Mouse (Mus musculus): ENCODE measurements around the gene Syce1. TPM values are rescaled to one million over a fixed set of nuclear protein-coding genes. Genes with fewer than 3 reads are reported as not detected.
A peak's percentile ranks its signal among the peaks of the same experiment; 100 is the strongest.

Syce1 gene
- polyA plus RNA-seq, 1 experiment from 2014 or later: 0.28 TPM

DNA sequence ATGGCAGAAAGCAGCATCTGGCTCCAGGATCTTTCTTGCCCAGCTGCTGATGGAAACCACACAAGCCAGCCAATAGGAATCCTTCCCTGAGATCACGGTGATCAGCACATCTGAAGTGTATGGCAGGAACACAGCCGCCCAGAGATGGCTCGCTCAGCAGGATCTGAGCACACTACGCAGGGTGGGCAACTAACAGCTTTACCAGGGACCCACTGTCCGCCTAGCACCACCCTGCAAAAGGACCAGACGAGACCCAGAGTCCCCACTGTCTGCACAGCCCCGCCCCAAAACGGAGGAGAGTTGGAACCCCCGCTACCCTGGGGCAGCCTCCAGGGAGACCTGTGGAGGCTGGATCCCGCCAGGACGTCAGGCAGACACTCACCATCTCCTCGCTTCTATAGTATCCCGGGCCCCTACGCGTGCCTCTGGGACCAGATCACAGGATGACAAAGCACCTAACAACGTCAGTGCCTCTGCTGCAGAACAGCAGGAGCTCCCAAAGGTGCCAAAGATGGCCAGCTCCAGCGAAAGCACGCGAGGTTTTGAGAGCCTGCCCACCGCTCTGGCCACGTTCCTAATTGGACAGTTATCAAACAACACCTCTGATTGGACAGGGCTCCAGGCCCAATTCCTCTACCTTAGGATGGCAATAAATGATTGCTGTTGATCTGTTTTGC, 34.1 kb upstream of the Syce1 start, which contains the start of gene Zfp941:
Gene Zfp941, minus strand, starts transcription at position 526 of the 677 bp plus-strand sequence.
- H3K27me3 ChIP-seq (ENCODE audit: control insufficient read depth, insufficient read depth, low read length): no peaks in the 10 kb centered on the region
- H3K27ac ChIP-seq (ENCODE audit: low read depth, low read length): no peak within 1 kb of the TSS
- WGBS: 2% methylated on average over 21 of the region's 21 CpGs
- H3K9me3 ChIP-seq (ENCODE audit: control insufficient read depth, low read length): no peaks in the 10 kb centered on the region
- H3K4me1 ChIP-seq (ENCODE audit: control insufficient read depth, insufficient read depth, low read length): 0 out of 2 replicates have a peak, but pooled peaks cover 3% of the 10 kb centered on the region
- no peaks in the 10 kb centered on the region for H3K36me3 ChIP-seq (ENCODE audit: control insufficient read depth, insufficient read depth, low read length)
- ATAC-seq (ENCODE audit: low FRiP score, low TSS enrichment): peak; percentile 89
- peak within 1 kb of the TSS; percentile 66 for H3K4me2 ChIP-seq (replicated peaks; ENCODE audit: low read depth, low read length)
- H3K4me3 ChIP-seq (ENCODE audit: low read length): peak within 1 kb of the TSS; percentile 46
- H3K9ac ChIP-seq (ENCODE audit: low read depth, low read length): peak within 1 kb of the TSS; percentile 46; the same call in 1 of the 2 replicates

DNA sequence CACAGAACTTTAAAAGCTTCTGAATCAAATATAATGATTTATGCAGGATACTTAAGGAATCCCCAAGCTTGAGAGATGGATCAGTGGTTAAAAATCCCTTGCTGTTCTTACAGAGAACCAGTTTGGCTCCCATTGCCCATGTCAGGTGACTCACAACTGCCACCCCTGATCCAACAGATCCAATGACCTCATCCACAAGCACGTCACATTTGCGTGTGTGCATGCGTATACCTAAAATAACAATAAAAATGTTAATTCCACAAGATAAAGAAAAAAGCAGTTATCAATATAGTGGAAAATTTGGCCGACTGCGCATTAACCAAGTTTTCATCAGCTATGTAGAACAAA, 33.6 kb upstream of the Syce1 start:
- Histone ChIP-seq H3K9ac (ENCODE audit: low read depth, low read length) (no peak overlapping the region), H3K36me3 (ENCODE audit: control insufficient read depth, insufficient read depth, low read length) (no peaks in the 10 kb centered on the region), H3K27me3 (ENCODE audit: control insufficient read depth, insufficient read depth, low read length) (no peaks in the 10 kb centered on the region), H3K4me3 (ENCODE audit: low read length) (peak overlapping the region; percentile 46), H3K27ac (ENCODE audit: low read depth, low read length) (no peak overlapping the region), H3K4me2 (replicated peaks; ENCODE audit: low read depth, low read length) (peak overlapping the region; percentile 66), H3K9me3 (ENCODE audit: control insufficient read depth, low read length) (no peaks in the 10 kb centered on the region), H3K4me1 (ENCODE audit: control insufficient read depth, insufficient read depth, low read length) (0 out of 2 replicates have a peak, but pooled peaks cover 3% of the 10 kb centered on the region)
- 50% methylated on average over 5 of the region's 5 CpGs for WGBS
- no peak for ATAC-seq (ENCODE audit: low FRiP score, low TSS enrichment)

DNA sequence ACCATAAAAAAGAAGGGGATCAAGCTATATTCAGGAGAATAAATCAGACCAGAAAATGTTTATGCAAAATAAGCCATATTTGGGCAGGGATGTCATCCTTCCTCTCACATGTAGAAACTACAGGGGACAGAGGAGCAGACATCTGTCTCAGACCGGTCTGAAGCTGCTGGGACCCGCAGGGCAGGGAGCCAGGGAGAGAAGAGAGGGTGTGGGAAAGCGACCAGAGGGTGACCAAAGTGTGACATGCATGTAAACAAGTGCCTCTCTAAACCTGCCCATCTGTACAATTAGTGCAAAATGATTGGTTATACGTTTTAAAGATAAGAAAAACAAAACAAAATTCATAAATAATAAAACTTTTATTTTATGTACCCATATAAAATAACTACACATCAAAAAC, 32.5 kb upstream of the Syce1 start:
- WGBS: 74% methylated on average over 4 of the region's 4 CpGs
- no peak for ATAC-seq (ENCODE audit: low FRiP score, low TSS enrichment)
- Histone ChIP-seq H3K9ac (ENCODE audit: low read depth, low read length) (no peak overlapping the region), H3K27ac (ENCODE audit: low read depth, low read length) (no peak overlapping the region), H3K27me3 (ENCODE audit: control insufficient read depth, insufficient read depth, low read length) (no peaks in the 10 kb centered on the region), H3K9me3 (ENCODE audit: control insufficient read depth, low read length) (no peaks in the 10 kb centered on the region), H3K4me2 (replicated peaks; ENCODE audit: low read depth, low read length) (no peak overlapping the region), H3K36me3 (ENCODE audit: control insufficient read depth, insufficient read depth, low read length) (no peaks in the 10 kb centered on the region), H3K4me1 (ENCODE audit: control insufficient read depth, insufficient read depth, low read length) (0 out of 2 replicates have a peak, but pooled peaks cover 3% of the 10 kb centered on the region), H3K4me3 (ENCODE audit: low read length) (no peak overlapping the region)

DNA sequence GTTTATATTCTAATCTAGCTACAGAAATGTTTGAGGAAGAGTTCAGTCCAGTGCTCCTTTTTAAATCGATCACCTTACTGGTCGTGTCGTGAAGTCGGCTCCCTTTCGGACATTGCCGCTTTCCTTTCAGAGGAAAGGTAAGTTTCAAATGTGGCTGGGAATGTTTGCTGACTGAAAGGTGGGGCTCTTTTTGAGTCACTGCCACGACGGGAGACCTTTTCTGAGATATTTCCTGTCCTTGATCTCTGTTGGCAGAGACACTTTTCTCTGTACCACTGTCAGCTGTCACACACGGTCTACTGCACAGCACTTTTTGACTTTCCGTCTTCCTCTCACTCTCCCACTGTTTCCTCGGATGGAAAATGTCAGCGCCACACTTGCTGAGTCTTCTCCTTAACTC, 25.2 kb upstream of the Syce1 start:
- WGBS: 91% methylated on average over 12 of the region's 12 CpGs
- H3K27me3 ChIP-seq (ENCODE audit: control insufficient read depth, insufficient read depth, low read length): no peaks in the 10 kb centered on the region
- H3K36me3 ChIP-seq (ENCODE audit: control insufficient read depth, insufficient read depth, low read length): peaks cover 2% of the 10 kb centered on the region; the same call in 1 of the 2 replicates
- no peak for ATAC-seq (ENCODE audit: low FRiP score, low TSS enrichment)
- no peak overlapping the region for H3K4me3 ChIP-seq (ENCODE audit: low read length)
- no peak overlapping the region for H3K9ac ChIP-seq (ENCODE audit: low read depth, low read length)
- H3K27ac ChIP-seq (ENCODE audit: low read depth, low read length): no peak overlapping the region
- no peaks in the 10 kb centered on the region for H3K4me1 ChIP-seq (ENCODE audit: control insufficient read depth, insufficient read depth, low read length)
- no peak overlapping the region for H3K4me2 ChIP-seq (replicated peaks; ENCODE audit: low read depth, low read length)
- no peaks in the 10 kb centered on the region for H3K9me3 ChIP-seq (ENCODE audit: control insufficient read depth, low read length)

DNA sequence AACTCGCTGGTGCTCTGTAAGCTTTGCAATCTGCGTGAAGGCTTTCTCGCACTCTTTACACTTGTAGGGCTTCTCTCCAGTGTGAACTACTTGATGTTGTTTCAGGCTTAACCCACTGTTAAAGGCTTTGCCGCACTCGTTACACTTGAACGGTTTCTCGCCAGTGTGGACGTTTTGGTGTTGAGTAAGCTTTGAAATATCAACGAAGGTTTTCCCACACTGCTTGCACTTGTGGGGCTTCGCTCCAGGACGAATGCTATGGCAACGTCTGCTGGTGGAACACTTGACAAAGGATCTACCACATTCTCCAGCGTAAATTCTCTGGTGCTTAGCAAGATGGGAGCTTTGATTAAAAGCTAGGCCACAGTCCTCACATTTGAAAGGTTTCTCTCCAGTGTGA, 24.1 kb upstream of the Syce1 start:
- no peak overlapping the region for H3K4me3 ChIP-seq (ENCODE audit: low read length)
- H3K9ac ChIP-seq (ENCODE audit: low read depth, low read length): no peak overlapping the region
- no peaks in the 10 kb centered on the region for H3K27me3 ChIP-seq (ENCODE audit: control insufficient read depth, insufficient read depth, low read length)
- H3K4me1 ChIP-seq (ENCODE audit: control insufficient read depth, insufficient read depth, low read length): no peaks in the 10 kb centered on the region
- no peak overlapping the region for H3K4me2 ChIP-seq (replicated peaks; ENCODE audit: low read depth, low read length)
- H3K9me3 ChIP-seq (ENCODE audit: control insufficient read depth, low read length): no peaks in the 10 kb centered on the region
- 85% methylated on average over 13 of the region's 13 CpGs for WGBS
- no peak overlapping the region for H3K27ac ChIP-seq (ENCODE audit: low read depth, low read length)
- peaks cover 2% of the 10 kb centered on the region; the same call in 1 of the 2 replicates for H3K36me3 ChIP-seq (ENCODE audit: control insufficient read depth, insufficient read depth, low read length)
- no peak for ATAC-seq (ENCODE audit: low FRiP score, low TSS enrichment)

DNA sequence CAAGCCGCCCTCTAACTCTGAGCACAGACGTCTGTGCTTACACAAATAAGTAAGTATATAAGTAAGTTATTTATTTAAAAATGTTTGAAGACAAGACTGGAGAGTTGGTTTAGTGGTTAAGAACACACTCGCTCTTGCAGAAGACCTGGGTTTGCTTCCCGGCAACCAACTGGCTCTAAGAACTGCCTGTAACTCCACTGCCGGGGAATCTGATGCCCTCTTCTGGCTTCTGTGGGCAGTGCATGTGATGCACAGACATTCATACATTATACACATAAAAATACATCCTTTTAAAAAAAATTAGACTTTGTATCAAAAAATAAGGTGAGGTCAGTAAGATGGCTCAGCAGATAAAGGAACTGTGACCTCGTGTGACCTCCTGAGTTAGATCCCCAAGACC, 22.8 kb upstream of the Syce1 start:
- Histone ChIP-seq H3K9ac (ENCODE audit: low read depth, low read length) (no peak overlapping the region), H3K4me1 (ENCODE audit: control insufficient read depth, insufficient read depth, low read length) (no peaks in the 10 kb centered on the region), H3K4me2 (replicated peaks; ENCODE audit: low read depth, low read length) (no peak overlapping the region), H3K9me3 (ENCODE audit: control insufficient read depth, low read length) (no peaks in the 10 kb centered on the region), H3K27me3 (ENCODE audit: control insufficient read depth, insufficient read depth, low read length) (no peaks in the 10 kb centered on the region), H3K4me3 (ENCODE audit: low read length) (no peak overlapping the region), H3K27ac (ENCODE audit: low read depth, low read length) (no peak overlapping the region), H3K36me3 (ENCODE audit: control insufficient read depth, insufficient read depth, low read length) (peaks cover 2% of the 10 kb centered on the region; the same call in 1 of the 2 replicates)
- WGBS: 96% methylated on average over 6 of the region's 6 CpGs
- no peak for ATAC-seq (ENCODE audit: low FRiP score, low TSS enrichment)

DNA sequence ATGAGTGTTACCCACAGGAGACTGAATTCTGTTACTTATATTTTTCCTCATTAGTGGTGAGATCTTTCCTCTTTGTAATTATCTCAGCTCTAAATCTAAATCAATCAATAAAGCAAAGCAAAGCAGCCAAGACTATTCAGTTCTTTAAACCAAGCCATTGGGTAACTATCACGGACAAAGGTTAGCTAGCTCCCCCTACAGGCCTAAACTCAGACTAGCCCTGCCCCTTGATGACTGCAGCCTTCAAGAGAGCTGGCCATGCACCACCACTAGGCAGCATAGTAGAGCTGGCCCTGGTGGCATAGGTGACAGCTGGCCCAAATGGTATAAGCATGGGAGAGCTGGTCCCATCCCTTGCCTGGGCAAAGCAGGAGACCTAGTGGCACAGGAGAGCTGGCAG, 18.1 kb upstream of the Syce1 start:
- no peak overlapping the region for H3K27ac ChIP-seq (ENCODE audit: low read depth, low read length)
- no peak overlapping the region for H3K4me2 ChIP-seq (replicated peaks; ENCODE audit: low read depth, low read length)
- no peaks in the 10 kb centered on the region for H3K9me3 ChIP-seq (ENCODE audit: control insufficient read depth, low read length)
- WGBS: 12% methylated on average over 1 of the region's 1 CpGs
- no peak; the same call in 1 of the 2 replicates for ATAC-seq (ENCODE audit: low FRiP score, low TSS enrichment)
- H3K4me3 ChIP-seq (ENCODE audit: low read length): no peak overlapping the region
- no peaks in the 10 kb centered on the region for H3K27me3 ChIP-seq (ENCODE audit: control insufficient read depth, insufficient read depth, low read length)
- H3K36me3 ChIP-seq (ENCODE audit: control insufficient read depth, insufficient read depth, low read length): no peaks in the 10 kb centered on the region
- no peaks in the 10 kb centered on the region for H3K4me1 ChIP-seq (ENCODE audit: control insufficient read depth, insufficient read depth, low read length)
- no peak overlapping the region for H3K9ac ChIP-seq (ENCODE audit: low read depth, low read length)

DNA sequence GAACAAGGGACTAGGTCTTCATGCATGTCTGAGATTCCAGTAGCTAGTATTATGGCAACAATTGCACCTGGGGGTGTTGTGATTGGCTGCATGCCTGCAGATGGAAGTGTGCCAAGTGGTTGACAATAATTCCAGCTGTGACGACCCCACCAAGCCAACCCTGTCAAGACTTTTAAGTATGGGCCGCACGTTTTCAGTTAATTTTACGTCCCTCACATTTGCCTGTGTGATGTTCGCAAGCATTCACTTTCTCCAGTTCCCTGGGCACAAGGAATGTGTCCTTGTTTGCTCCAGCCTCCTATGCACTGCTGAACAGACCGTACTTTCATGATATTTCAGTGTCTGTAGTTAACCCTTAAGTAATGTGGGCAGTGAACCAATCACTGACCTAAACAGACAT, 15.0 kb upstream of the Syce1 start:
- WGBS: 33% methylated on average over 6 of the region's 6 CpGs
- ATAC-seq (ENCODE audit: low FRiP score, low TSS enrichment): no peak
- Histone ChIP-seq H3K27me3 (ENCODE audit: control insufficient read depth, insufficient read depth, low read length) (no peaks in the 10 kb centered on the region), H3K4me2 (replicated peaks; ENCODE audit: low read depth, low read length) (no peak overlapping the region), H3K4me1 (ENCODE audit: control insufficient read depth, insufficient read depth, low read length) (no peaks in the 10 kb centered on the region), H3K9me3 (ENCODE audit: control insufficient read depth, low read length) (no peaks in the 10 kb centered on the region), H3K36me3 (ENCODE audit: control insufficient read depth, insufficient read depth, low read length) (no peaks in the 10 kb centered on the region), H3K27ac (ENCODE audit: low read depth, low read length) (no peak overlapping the region), H3K9ac (ENCODE audit: low read depth, low read length) (no peak overlapping the region), H3K4me3 (ENCODE audit: low read length) (no peak overlapping the region)

DNA sequence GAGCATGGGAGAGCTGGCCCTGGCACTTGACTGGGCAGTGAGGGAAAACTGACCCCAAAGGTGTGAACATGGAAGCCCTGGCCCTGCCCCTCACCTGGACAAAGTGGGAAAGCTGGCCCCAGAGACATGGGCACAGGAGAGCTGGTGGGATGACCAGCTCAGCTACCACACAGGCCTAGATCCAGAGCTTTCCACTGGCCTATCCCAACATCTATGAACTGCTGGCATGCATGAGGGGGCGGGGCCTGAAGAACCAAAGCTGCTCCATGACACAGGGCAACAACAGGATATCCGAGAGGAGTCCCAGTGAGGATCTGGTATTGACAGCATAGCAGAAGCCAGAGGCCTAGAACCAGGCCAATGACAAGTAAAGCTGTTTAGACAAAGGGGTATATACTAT, 10.6 kb upstream of the Syce1 start:
- WGBS: 65% methylated on average over 2 of the region's 2 CpGs
- no peak overlapping the region for H3K27ac ChIP-seq (ENCODE audit: low read depth, low read length)
- no peak for ATAC-seq (ENCODE audit: low FRiP score, low TSS enrichment)

More for the DNA sequence above, 10.6 kb upstream of the Syce1 start:
- Histone ChIP-seq H3K9ac (ENCODE audit: low read depth, low read length) (no peak overlapping the region), H3K4me1 (ENCODE audit: control insufficient read depth, insufficient read depth, low read length) (no peaks in the 10 kb centered on the region), H3K4me2 (replicated peaks; ENCODE audit: low read depth, low read length) (no peak overlapping the region), H3K4me3 (ENCODE audit: low read length) (no peak overlapping the region), H3K27me3 (ENCODE audit: control insufficient read depth, insufficient read depth, low read length) (no peaks in the 10 kb centered on the region), H3K36me3 (ENCODE audit: control insufficient read depth, insufficient read depth, low read length) (no peaks in the 10 kb centered on the region), H3K9me3 (ENCODE audit: control insufficient read depth, low read length) (no peaks in the 10 kb centered on the region)

Measured in kidney, embryonic 14.5 days (tissue).